Mouse (Mus musculus): ENCODE measurements at regions not wholly inside any gene's neighbourhood (a gene's known extent, or its start where the extent isn't known, plus 50 kb on each side); places are given as distances from the start of the nearest gene placed in this dataset.

DNA sequence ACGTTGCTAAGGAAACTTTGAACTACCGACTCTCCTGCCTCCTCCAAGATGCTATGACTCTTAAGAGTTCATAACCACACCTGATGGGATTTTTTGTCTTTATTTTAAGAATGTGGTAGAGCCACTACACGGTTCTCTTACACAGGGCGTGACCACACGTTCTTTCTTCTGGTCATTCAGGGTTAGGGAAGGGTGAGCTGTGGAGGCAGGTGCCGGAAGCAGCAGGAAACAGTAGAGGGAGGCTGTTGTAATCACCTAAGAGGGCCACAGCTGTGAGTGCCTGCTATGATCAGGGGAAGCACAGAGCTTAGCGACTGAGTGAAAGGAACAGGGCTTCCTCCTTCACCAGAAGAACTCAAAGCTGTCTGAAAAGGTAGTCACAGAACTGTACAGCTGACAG lies 50.6 kb upstream of the Larp1 start:
- Histone ChIP-seq H3K36me3 (ENCODE audit: control insufficient read depth, insufficient read depth, low read length, poor library complexity, severe bottlenecking) (no peaks in the 10 kb centered on the region), H3K27me3 (ENCODE audit: control insufficient read depth, insufficient read depth, low read length, poor library complexity, severe bottlenecking) (no peaks in the 10 kb centered on the region)
- peak; percentile 41 for DNase-seq (ENCODE audit: low read depth, low spot score)

DNA sequence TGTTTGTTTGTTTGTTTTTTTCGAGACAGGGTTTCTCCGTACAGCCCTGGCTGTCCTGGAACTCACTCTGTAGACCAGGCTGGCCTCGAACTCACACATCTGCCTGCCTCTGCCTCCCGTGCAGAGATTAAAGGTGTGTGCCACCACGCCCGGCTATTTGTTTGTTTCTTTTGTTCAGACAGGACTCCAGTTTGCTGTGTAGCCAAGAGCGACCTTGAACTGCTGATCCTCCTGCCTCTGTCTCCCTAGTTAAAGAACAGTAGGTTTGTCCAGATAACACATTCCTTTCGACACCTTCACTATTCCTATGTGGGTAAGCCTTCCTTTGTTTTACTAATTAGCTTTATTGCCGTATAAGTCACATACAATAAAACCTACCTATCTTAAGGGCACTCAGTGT lies 52.0 kb upstream of the Larp1 start:
- H3K36me3 ChIP-seq (ENCODE audit: control insufficient read depth, insufficient read depth, low read length, poor library complexity, severe bottlenecking), result no peaks in the 10 kb centered on the region
- DNase-seq (ENCODE audit: low read depth, low spot score), result no peak
- H3K27me3 ChIP-seq (ENCODE audit: control insufficient read depth, insufficient read depth, low read length, poor library complexity, severe bottlenecking), result no peaks in the 10 kb centered on the region

DNA sequence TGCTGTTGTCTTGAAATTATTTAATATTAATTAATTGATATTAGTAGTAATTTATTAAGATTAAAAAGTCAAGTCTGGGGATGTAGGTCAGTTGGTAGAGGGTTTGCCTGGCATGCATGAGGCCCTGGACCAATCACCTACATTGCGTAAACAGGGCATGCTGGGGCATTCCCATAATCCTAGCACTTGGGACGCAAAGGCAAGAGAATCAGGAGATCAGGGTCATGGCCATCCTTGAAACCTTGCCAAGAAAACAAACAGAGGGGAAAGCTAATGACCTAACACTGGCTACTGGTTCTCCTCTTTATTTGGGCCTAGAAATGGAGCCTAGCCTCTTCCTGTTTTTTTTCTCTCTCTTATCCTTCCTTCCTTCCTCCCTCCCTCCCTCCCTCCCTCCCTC lies 52.8 kb upstream of the Larp1 start:
- Histone ChIP-seq H3K36me3 (ENCODE audit: control insufficient read depth, insufficient read depth, low read length, poor library complexity, severe bottlenecking) (no peaks in the 10 kb centered on the region), H3K27me3 (ENCODE audit: control insufficient read depth, insufficient read depth, low read length, poor library complexity, severe bottlenecking) (no peaks in the 10 kb centered on the region)
- no peak for DNase-seq (ENCODE audit: low read depth, low spot score)

DNA sequence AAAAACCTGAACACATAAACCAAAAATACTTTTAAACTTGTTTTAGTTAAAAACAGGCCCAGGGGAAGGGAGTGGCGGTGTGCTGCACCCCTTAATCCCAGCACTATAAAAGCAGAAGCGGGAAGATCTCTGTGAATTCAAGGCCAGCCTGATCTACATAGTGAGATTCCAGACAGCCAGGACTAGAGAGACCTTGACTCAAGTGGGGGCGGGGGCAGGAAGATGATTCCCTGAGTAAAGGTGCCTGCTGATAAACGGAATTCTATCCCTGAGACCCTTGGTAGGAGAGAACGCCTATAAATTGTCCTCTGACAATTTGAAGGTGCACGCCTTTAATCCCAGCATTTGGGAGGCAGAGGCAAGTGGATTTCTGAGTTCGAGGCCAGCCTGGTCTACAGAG lies 53.4 kb upstream of the Larp1 start:
- Histone ChIP-seq H3K27me3 (ENCODE audit: control insufficient read depth, insufficient read depth, low read length, poor library complexity, severe bottlenecking) (no peaks in the 10 kb centered on the region), H3K36me3 (ENCODE audit: control insufficient read depth, insufficient read depth, low read length, poor library complexity, severe bottlenecking) (no peaks in the 10 kb centered on the region)
- no peak for DNase-seq (ENCODE audit: low read depth, low spot score)

DNA sequence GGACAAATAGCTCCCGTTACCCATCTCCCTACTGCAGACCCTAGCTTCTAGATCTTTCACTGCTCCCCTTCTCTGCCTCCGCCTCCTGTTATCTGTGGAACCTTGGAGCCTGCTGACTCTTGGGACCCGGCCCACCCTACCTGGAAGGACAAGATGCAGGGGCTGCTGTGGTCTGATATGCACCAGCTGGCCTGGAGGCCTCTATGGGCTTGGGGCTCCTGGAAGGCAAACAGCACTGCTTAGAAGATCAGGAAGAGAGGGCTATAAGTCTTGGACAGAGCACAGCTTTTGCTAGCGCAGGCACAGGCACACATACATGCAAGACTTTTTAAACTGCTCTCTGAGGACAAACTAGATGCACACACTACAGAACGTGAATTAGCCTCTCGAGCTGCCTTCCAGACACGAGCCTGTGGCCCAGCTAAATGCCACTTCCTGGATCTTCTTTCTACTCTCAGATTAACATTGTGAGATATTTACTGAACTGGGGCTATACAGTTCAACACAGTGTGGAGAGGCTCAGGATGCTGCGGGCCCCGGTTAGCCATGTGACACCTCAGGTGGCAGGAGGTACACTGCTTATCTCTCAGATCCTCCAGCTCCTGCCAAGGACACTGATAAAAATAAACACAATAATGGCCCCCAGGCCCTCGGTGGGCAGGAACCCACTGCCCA lies 54.2 kb upstream of the Larp1 start:
- DNase-seq (ENCODE audit: low read depth, low spot score), result no peak
- no peaks in the 10 kb centered on the region for H3K36me3 ChIP-seq (ENCODE audit: control insufficient read depth, insufficient read depth, low read length, poor library complexity, severe bottlenecking)
- no peaks in the 10 kb centered on the region for H3K27me3 ChIP-seq (ENCODE audit: control insufficient read depth, insufficient read depth, low read length, poor library complexity, severe bottlenecking)

DNA sequence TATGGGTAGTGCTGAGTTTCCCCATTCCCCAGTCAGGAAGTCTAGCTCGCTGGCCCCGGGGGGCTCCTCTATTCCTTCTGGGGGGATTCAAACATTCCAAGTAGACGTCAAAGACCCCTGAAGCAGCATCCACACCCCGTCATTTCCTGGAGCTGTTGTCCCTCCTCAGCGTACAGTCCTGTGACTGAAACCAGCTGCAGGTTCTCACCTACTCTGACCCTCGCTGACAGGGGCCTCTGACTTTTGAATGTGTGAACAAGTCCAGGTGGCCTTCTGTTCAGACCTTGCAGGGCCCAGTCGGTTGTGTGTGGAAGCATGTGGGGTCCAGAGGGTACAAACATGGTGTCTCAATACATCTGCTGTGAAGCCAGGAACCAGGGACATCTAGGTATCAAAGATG lies 55.2 kb upstream of the Larp1 start:
- DNase-seq (ENCODE audit: low read depth, low spot score), result no peak
- Histone ChIP-seq H3K36me3 (ENCODE audit: control insufficient read depth, insufficient read depth, low read length, poor library complexity, severe bottlenecking) (no peaks in the 10 kb centered on the region), H3K27me3 (ENCODE audit: control insufficient read depth, insufficient read depth, low read length, poor library complexity, severe bottlenecking) (no peaks in the 10 kb centered on the region)

DNA sequence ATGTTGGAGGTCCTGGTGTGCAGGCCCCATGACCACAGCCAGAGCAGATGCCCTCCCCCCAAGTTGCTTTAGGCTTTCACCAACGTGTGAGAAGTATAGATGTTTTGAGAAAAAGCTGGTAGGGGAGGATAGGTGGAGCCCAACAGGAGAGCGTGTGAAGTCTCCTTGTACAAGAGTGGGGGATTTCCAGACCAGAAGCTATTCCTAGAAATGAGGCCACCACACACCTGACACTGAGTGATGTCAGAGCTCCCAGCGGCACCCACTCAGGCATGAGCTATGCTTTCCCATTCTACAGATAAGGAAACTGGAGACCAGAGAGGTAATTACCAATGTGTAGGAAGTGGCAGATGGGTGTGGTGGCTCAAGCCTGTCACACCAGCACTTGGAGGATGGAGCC lies 56.2 kb upstream of the Larp1 start:
- no peaks in the 10 kb centered on the region for H3K27me3 ChIP-seq (ENCODE audit: control insufficient read depth, insufficient read depth, low read length, poor library complexity, severe bottlenecking)
- DNase-seq (ENCODE audit: low read depth, low spot score), result peak; percentile 74
- no peaks in the 10 kb centered on the region for H3K36me3 ChIP-seq (ENCODE audit: control insufficient read depth, insufficient read depth, low read length, poor library complexity, severe bottlenecking)

DNA sequence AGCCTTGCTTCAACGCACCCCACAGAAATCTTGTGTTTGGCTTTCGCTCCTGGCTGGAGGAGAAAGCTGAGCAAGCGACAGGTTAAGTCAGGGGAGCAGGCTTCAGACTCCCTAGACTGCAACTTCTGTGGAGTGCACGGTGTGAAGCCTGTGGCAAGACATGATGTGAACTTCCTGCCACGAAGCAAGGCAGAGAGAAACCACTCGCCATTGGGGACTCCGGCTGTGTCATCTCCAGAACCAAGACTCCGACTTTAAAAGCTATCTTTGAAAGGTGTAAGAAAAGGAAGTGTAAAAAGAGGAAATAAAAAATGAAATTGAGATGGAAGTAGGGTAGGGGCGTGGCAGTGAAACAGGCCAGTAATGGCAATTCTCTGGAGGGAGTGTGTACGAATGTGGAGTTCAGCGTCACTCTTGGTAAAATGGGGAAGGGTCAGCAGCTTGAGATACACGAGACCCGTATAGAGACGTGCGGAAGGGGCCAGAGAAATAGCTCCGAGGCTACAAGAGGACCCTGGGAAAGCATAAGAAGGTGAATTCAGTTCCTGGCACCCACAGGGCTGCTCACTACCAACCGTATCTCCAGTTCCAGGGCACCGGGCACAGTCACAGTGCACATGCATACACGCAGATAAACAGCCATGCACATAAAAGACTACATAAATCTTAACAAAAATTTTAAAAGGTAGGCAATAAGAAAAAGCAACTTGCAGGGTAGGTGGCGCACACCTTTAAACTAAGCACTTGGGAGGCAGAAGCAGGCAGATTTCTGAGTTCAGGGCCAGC lies 57.1 kb upstream of the Larp1 start:
- Histone ChIP-seq H3K36me3 (ENCODE audit: control insufficient read depth, insufficient read depth, low read length, poor library complexity, severe bottlenecking) (no peaks in the 10 kb centered on the region), H3K27me3 (ENCODE audit: control insufficient read depth, insufficient read depth, low read length, poor library complexity, severe bottlenecking) (no peaks in the 10 kb centered on the region)
- peak; percentile 71 for DNase-seq (ENCODE audit: low read depth, low spot score)

DNA sequence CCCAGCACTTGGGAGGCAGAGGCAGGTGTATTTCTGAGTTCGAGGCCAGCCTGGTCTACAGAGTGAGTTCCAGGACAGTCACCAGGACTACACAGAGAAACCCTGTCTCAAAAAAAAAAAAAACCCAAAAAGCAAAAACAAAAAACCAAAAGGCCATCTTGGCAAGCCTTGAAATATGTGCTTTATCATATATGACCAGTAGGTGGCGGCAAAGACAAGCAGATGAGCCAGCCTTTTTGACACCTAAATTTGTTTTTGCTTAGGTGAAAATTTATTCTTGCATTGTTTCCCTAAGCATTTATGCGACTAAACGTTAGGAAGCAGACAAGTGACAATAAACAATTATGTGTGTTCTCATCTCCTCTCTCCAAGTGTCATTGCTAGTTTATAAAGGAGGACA lies 57.9 kb upstream of the Larp1 start:
- peak; percentile 88 for DNase-seq (ENCODE audit: low read depth, low spot score)
- Histone ChIP-seq H3K36me3 (ENCODE audit: control insufficient read depth, insufficient read depth, low read length, poor library complexity, severe bottlenecking) (no peaks in the 10 kb centered on the region), H3K27me3 (ENCODE audit: control insufficient read depth, insufficient read depth, low read length, poor library complexity, severe bottlenecking) (no peaks in the 10 kb centered on the region)

DNA sequence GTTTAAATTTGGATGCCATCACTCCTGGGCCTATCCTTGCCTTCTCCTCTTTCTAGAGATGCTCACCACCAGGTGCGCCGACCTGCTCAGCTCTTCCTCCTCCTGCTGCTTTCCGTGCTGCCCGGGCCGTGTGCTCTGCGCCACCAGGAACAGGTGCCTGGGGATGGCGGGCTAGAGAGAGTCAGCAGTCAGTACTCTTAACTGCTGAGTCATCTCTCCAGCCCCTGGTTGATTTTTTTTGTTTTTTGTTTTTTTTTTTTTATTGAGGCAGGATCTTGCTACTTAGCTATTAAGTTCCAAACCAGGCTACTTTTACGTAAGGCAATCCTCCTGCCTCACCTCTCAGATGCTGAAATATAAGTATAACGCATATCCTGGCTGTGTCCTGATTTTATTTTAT lies 59.8 kb upstream of the Larp1 start:
- Histone ChIP-seq H3K27me3 (ENCODE audit: control insufficient read depth, insufficient read depth, low read length, poor library complexity, severe bottlenecking) (no peaks in the 10 kb centered on the region), H3K36me3 (ENCODE audit: control insufficient read depth, insufficient read depth, low read length, poor library complexity, severe bottlenecking) (no peaks in the 10 kb centered on the region)
- no peak for DNase-seq (ENCODE audit: low read depth, low spot score)

DNA sequence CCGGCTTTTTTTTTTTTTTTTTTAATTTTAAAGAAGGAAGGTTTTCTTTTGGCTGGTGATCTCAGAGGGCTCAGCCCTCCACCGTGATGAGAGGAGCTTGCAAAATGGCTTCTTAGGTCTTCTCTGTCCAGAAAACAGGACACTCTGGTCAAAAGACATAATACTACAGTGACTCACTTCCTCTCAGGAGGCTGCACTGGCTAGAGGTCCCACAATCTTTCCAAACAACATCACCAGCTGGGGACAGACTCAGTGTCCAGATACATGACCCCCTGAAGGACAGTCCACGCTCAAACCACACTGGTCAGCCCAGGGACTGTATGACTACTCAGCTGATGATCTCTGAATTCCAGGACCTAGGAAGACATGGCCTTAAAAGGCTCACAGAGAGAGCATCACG lies 61.5 kb upstream of the Larp1 start:
- H3K36me3 ChIP-seq (ENCODE audit: control insufficient read depth, insufficient read depth, low read length, poor library complexity, severe bottlenecking), result no peaks in the 10 kb centered on the region
- no peaks in the 10 kb centered on the region for H3K27me3 ChIP-seq (ENCODE audit: control insufficient read depth, insufficient read depth, low read length, poor library complexity, severe bottlenecking)
- DNase-seq (ENCODE audit: low read depth, low spot score), result no peak

DNA sequence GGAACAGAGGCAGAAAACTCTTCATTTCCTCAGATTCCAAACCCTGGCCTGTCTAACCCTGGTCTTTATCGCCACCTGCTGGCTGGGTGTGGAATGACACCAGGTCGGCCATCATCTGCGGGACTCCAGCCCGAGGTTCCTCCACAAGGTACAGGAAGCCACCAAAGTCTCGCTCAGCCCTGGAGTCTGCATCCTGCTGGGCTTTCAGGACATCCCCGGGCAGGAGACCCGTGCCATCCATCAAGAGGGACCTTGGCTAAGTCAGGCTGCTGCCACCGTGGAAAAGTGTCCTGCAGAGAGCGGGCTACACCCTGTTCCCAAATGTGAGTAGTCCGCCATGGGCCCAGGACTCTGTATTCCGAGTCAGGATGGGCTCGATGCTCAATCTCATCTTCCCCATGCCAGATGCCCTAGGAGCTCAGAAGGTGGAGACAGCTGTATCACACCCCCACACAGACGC lies 74.4 kb upstream of the Larp1 start:
- no peaks in the 10 kb centered on the region for H3K36me3 ChIP-seq (ENCODE audit: control insufficient read depth, insufficient read depth, low read length, poor library complexity, severe bottlenecking)
- H3K27me3 ChIP-seq (ENCODE audit: control insufficient read depth, insufficient read depth, low read length, poor library complexity, severe bottlenecking), result no peaks in the 10 kb centered on the region
- peak; percentile 88 for DNase-seq (ENCODE audit: low read depth, low spot score)

DNA sequence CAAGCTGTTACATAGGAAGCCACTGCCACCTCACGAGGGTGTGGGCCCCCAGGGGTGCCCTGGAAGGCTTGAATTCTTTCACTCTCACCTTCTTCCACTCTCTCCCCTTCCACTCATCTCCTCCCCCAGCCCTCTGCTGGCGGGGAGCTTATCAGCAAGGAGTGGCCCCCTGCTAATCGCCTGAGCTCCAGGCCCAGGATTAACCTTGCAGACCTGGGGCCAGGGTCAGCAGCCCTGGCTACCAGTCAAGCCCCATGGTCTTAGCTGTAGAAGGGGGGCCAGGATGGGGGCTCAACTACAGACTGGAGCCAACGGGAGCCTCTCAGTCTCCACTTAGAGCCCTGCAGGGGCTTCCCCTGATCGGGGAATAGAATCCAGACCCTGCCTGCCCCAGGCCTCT lies 75.8 kb upstream of the Larp1 start:
- Histone ChIP-seq H3K27me3 (ENCODE audit: control insufficient read depth, insufficient read depth, low read length, poor library complexity, severe bottlenecking) (no peaks in the 10 kb centered on the region), H3K36me3 (ENCODE audit: control insufficient read depth, insufficient read depth, low read length, poor library complexity, severe bottlenecking) (no peaks in the 10 kb centered on the region)
- no peak for DNase-seq (ENCODE audit: low read depth, low spot score)

DNA sequence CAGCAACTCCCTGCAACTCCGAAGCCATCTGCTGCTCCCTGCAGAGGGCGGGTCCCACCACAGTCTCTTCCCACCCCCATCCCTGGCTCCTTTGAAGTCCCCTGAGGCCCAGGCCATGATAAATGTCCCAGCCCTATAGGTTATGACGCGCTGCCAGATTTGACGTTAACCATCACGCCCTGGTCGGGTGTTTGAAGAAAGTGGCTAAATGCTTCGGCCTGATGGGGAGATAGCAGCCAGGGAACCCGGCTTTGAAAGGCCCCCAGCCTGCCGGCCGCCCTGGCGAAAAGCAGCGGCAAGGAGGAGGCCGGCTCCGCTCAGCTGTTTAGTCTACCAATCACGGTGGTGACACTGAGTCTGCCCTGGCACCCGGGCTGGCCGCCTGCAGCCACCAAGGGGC lies 79.4 kb upstream of the Larp1 start:
- DNase-seq (ENCODE audit: low read depth, low spot score), result no peak
- Histone ChIP-seq H3K36me3 (ENCODE audit: control insufficient read depth, insufficient read depth, low read length, poor library complexity, severe bottlenecking) (no peaks in the 10 kb centered on the region), H3K27me3 (ENCODE audit: control insufficient read depth, insufficient read depth, low read length, poor library complexity, severe bottlenecking) (no peaks in the 10 kb centered on the region)

DNA sequence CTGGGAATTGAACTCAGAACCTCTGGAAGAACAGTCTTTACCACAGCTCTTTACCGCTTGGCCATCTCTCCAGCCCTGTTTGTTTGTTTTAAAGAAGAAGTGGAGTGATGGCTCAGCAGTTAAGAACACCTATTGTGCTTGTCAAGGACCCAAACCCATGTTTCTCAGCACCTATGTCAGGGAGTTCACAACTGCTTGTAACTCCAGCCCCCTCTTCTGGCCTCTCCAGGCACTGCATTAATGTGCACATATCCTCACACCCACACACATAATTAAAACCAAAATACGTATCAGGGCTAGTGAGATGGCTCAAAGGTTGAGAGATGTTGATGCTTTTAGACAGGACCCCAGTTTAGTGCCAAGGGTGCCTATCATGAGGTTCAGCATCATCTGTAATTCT lies 87.6 kb upstream of the Hand1 start:
- no peaks in the 10 kb centered on the region for H3K27me3 ChIP-seq (ENCODE audit: control insufficient read depth, insufficient read depth, low read length, poor library complexity, severe bottlenecking)
- H3K36me3 ChIP-seq (ENCODE audit: control insufficient read depth, insufficient read depth, low read length, poor library complexity, severe bottlenecking), result no peaks in the 10 kb centered on the region
- DNase-seq (ENCODE audit: low read depth, low spot score), result peak; percentile 47

Measured in splenic B cell, adult 2 months (primary cell).